Mouse (Mus musculus): ENCODE measurements around the gene Cks1b.

DNA sequence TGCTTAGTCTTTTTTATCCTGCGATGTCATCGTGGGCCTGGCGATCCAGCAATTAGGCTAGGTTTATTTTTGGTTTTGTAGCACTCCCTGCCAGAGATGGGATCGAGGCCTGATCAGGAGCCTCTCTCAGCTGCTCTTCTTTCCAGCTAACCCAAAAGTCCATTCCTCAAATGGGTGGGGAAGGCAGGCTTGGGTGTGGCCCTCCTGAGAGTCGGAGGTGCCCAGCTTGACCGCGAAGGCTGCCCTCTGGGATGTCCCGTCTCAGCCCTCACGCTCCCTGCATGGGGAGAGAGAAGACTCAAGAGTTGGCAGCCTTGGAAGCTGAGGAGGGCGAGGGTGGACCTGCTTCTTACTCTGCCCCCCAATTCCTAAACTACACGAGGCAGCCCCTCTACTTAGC is 16.3 kb upstream of the Cks1b start:
- TF ChIP-seq CTCF (IDR thresholded peaks at IDR 0.05; ENCODE audit: low read depth, low read length), result no peak
- TF ChIP-seq GATA1 (IDR thresholded peaks at IDR 0.05; ENCODE audit: borderline replicate concordance, low read length), result no peak
- TF ChIP-seq TAL1 (conservative IDR thresholded peaks at IDR 0.05; ENCODE audit: low read depth, low read length), result no peak

All from G1E (cell line).